Comparison of ENCODE assay signal across 8 mouse cellular contexts in genomic region chr9:53398388-53398700, GRCm38 (mm10). TPM values are rescaled to one million over a fixed set of nuclear protein-coding genes. Genes with fewer than 3 reads are reported as not detected.
A peak's percentile ranks its signal among the peaks of the same experiment; 100 is the strongest.
DNase-seq lines count a peak whose midpoint lies in the region; ATAC-seq and TF ChIP-seq lines count a peak whose summit lies in the region.
"Had no signal": no experiment of that assay in that cellular context is flagged by ENCODE, and none has a peak within 500 bp of the region (broad histone marks: within the 10 kb centered on the region; RNA-seq: fewer than 3 reads in every experiment).

No protein-coding gene starts in this region.

- no peak overlapping the region for H3K27ac ChIP-seq in ES-E14 (ENCODE audit: insufficient read depth, low read depth, low read length, poor library complexity, severe bottlenecking)
- no peak overlapping the region for H3K27ac ChIP-seq in embryonic facial prominence, embryonic 14.5 days (replicated peaks; ENCODE audit: low read depth, low read length)
- H3K27ac ChIP-seq in liver, adult 2 months (replicated peaks; ENCODE audit: insufficient read depth, low read depth, low read length), result no peak overlapping the region
- H3K27ac ChIP-seq: neural tube, embryonic 12.5 days had no signal

- H3K4me3 ChIP-seq in ES-E14 (ENCODE audit: insufficient read depth in 1 of 2, low read depth in 1 of 2, low read length in 2 of 2, poor library complexity in 1 of 2, severe bottlenecking in 1 of 2), result peak overlapping the region; percentile 51 to 78
- no peak overlapping the region for H3K4me3 ChIP-seq in embryonic facial prominence, embryonic 14.5 days (ENCODE audit: low read depth, low read length)
- no peak overlapping the region for H3K4me3 ChIP-seq in liver, adult 2 months (ENCODE audit: insufficient read depth, low read depth, low read length)
- H3K4me3 ChIP-seq: neural tube, embryonic 12.5 days had no signal

- no peak for ATAC-seq in embryonic facial prominence, embryonic 14.5 days (ENCODE audit: low read depth)

- 0 out of 2 replicates have a peak overlapping the region, but pooled peaks have one; percentile 5 for H3K9ac ChIP-seq in ES-E14 (ENCODE audit: insufficient read depth, low read depth, low read length, poor library complexity, severe bottlenecking)
- no peak overlapping the region for H3K9ac ChIP-seq in embryonic facial prominence, embryonic 14.5 days (ENCODE audit: low read depth, low read length)
- H3K9ac ChIP-seq in liver, adult 2 months (ENCODE audit: low read depth, low read length), result no peak overlapping the region
- H3K9ac ChIP-seq: neural tube, embryonic 12.5 days had no signal

- 15% methylated on average over 5 of the region's 5 CpGs for WGBS in embryonic facial prominence, embryonic 14.5 days
- 9% methylated on average over 5 of the region's 5 CpGs for WGBS in liver, adult 2 months

- TF ChIP-seq CTCF in liver, adult 2 months (IDR thresholded peaks at IDR 0.05; ENCODE audit: low read depth, low read length), result peak; percentile 77

- H3K9me3 ChIP-seq in ES-E14 (ENCODE audit: control insufficient read depth, insufficient read depth, low read depth, low read length), result no peaks in the 10 kb centered on the region
- no peaks in the 10 kb centered on the region for H3K9me3 ChIP-seq in embryonic facial prominence, embryonic 14.5 days (ENCODE audit: control insufficient read depth, low read length)
- H3K9me3 ChIP-seq: neural tube, embryonic 12.5 days had no signal

- H3K27me3 ChIP-seq in embryonic facial prominence, embryonic 14.5 days (replicated peaks; ENCODE audit: control insufficient read depth, insufficient read depth, low read length), result no peaks in the 10 kb centered on the region
- no peaks in the 10 kb centered on the region for H3K27me3 ChIP-seq in liver, adult 2 months (ENCODE audit: control insufficient read depth, insufficient read depth, low read length)
- H3K27me3 ChIP-seq: neural tube, embryonic 12.5 days had no signal

- no peak overlapping the region for H3K4me2 ChIP-seq in embryonic facial prominence, embryonic 14.5 days (ENCODE audit: low read depth, low read length)
- H3K4me2 ChIP-seq: neural tube, embryonic 12.5 days had no signal

- H3K79me2 ChIP-seq in liver, adult 2 months (ENCODE audit: control insufficient read depth, insufficient read depth, low read length), result no peaks in the 10 kb centered on the region

- no peaks in the 10 kb centered on the region; the same call in 1 of the 2 replicates for H3K36me3 ChIP-seq in ES-E14 (ENCODE audit: control insufficient read depth, insufficient read depth, low read length, poor library complexity, severe bottlenecking)
- H3K36me3 ChIP-seq in embryonic facial prominence, embryonic 14.5 days (ENCODE audit: control insufficient read depth, insufficient read depth, low read length), result peaks cover 12% of the 10 kb centered on the region
- peaks cover 11% of the 10 kb centered on the region for H3K36me3 ChIP-seq in liver, adult 2 months (ENCODE audit: control insufficient read depth, insufficient read depth, low read length)
- H3K36me3 ChIP-seq: neural tube, embryonic 12.5 days had no signal

- TF ChIP-seq POLR2A in liver, adult 2 months (IDR thresholded peaks at IDR 0.05; ENCODE audit: extremely low read depth, insufficient read depth, low read length), result no peak

- peaks cover 4 to 6% of the 10 kb centered on the region in 2 experiments for H3K4me1 ChIP-seq in ES-E14 (ENCODE audit: control insufficient read depth in 2 of 2, insufficient read depth in 2 of 2, low read length in 2 of 2, poor library complexity in 1 of 2)
- peaks cover 9% of the 10 kb centered on the region; the same call in 1 of the 2 replicates for H3K4me1 ChIP-seq in embryonic facial prominence, embryonic 14.5 days (ENCODE audit: control insufficient read depth, insufficient read depth, low read length)
- H3K4me1 ChIP-seq in liver, adult 2 months (ENCODE audit: control insufficient read depth, insufficient read depth, low read length), result no peaks in the 10 kb centered on the region

- DNase-seq in layer of hippocampus, postnatal 10 days (ENCODE audit: low spot score in 2 of 2), result peak; percentile 40 to 63
- DNase-seq in layer of hippocampus, postnatal 36 days, result no peak
- peak; percentile 90 for DNase-seq in ES-E14 (ENCODE audit: low read depth, low spot score)
- DNase-seq in adrenal gland, postnatal 36 days, result peak; percentile 61 to 78
- peak; percentile 34 for DNase-seq in embryonic facial prominence, embryonic 14.5 days (ENCODE audit: low spot score)
- DNase-seq in liver, adult 2 months (ENCODE audit: extremely low read depth, low read depth, low spot score), result peak; percentile 58
- DNase-seq in retina, postnatal 7 days (ENCODE audit: low read depth, low spot score), result peak; percentile 35

- in situ Hi-C loops in ES-E14 (cut with MboI; ENCODE audit: low sequenced_read_pairs in 2 of 2, unreplicated experiment in 2 of 2), result loop anchor here in 1 of 2 experiments (25.0 kb wide), 1 partner anchor 136 kb away; no protein-coding TSS in a partner anchor

TF ChIP-seq in ES-E14, 5 proteins besides CTCF, POLR2A, EP300 and RAD21:
- TF ChIP-seq ZC3H11A (IDR thresholded peaks at IDR 0.05; ENCODE audit: borderline replicate concordance, low read depth, low read length) (peak; percentile 68; the same call in 1 of the 2 replicates), CHD2 (IDR thresholded peaks at IDR 0.05; ENCODE audit: low read depth, low read length) (no peak)

RNA-seq across cellular contexts. Expression of gene 4930550C14Rik, which starts 3.8 kb away (rescaled TPM):
- total RNA-seq in layer of hippocampus, postnatal 10 days (2021), result under 1 TPM in 1 of 2 experiments, not detected in 1; 0.11 TPM
- under 1 TPM in 1 of 2 experiments, not detected in 1; 0.38 TPM for total RNA-seq in layer of hippocampus, postnatal 36 days (2021)
- total RNA-seq in ES-E14 (2012; rRNA removed), result 1.1 and 1.2 TPM in 2 replicates
- 1 to 10 TPM in 1 of 2 experiments, under 1 TPM in 1; 0.70 to 1.9 TPM for total RNA-seq in adrenal gland, postnatal 36 days (2021)
- 1.1 and 1.3 TPM in 2 replicates for polyA plus RNA-seq in embryonic facial prominence, embryonic 14.5 days (2014; fragmentation: Nextera tagmentation; extraction: Ambion mirVana)
- 0.28 and 0.34 TPM in 2 replicates for total RNA-seq in liver, adult 2 months (2014; rRNA removed)
- not detected in 2 replicates for polyA plus RNA-seq in liver, adult 2 months (2012; rRNA removed)

RNA-seq across cellular contexts. Expression of gene Kdelc2, which starts 14.5 kb away (rescaled TPM):
- 1 to 10 TPM; 6.7 to 7.6 TPM for total RNA-seq in layer of hippocampus, postnatal 10 days (2021)
- 1 to 10 TPM; 4.6 to 4.8 TPM for total RNA-seq in layer of hippocampus, postnatal 36 days (2021)
- total RNA-seq in ES-E14 (2012; rRNA removed), result 5.5 and 7.9 TPM in 2 replicates
- 10 to 100 TPM; 10.9 to 11.8 TPM for total RNA-seq in adrenal gland, postnatal 36 days (2021)
- 29.8 and 32.2 TPM in 2 replicates for polyA plus RNA-seq in embryonic facial prominence, embryonic 14.5 days (2014; fragmentation: Nextera tagmentation; extraction: Ambion mirVana)
- 5.6 and 6.2 TPM in 2 replicates for total RNA-seq in liver, adult 2 months (2014; rRNA removed)
- 2.0 and 2.4 TPM in 2 replicates for polyA plus RNA-seq in liver, adult 2 months (2012; rRNA removed)

Comparison
In these comparisons a context has a peak if more than half of its experiments do, and no peak if none do; other contexts are left out.
1. DNase-seq: peak in layer of hippocampus, postnatal 10 days (2 of 2), ES-E14 (single experiment), adrenal gland, postnatal 36 days (2 of 2), embryonic facial prominence, embryonic 14.5 days (single experiment), liver, adult 2 months (single experiment) and retina, postnatal 7 days (single experiment); none in layer of hippocampus, postnatal 36 days (0 of 2).
2. H3K4me3 ChIP-seq: peak in ES-E14 (2 of 2); none in embryonic facial prominence, embryonic 14.5 days (single experiment) and liver, adult 2 months (single experiment).